8 mouse cellular contexts compared by ENCODE assay signal in the genomic region with DNA sequence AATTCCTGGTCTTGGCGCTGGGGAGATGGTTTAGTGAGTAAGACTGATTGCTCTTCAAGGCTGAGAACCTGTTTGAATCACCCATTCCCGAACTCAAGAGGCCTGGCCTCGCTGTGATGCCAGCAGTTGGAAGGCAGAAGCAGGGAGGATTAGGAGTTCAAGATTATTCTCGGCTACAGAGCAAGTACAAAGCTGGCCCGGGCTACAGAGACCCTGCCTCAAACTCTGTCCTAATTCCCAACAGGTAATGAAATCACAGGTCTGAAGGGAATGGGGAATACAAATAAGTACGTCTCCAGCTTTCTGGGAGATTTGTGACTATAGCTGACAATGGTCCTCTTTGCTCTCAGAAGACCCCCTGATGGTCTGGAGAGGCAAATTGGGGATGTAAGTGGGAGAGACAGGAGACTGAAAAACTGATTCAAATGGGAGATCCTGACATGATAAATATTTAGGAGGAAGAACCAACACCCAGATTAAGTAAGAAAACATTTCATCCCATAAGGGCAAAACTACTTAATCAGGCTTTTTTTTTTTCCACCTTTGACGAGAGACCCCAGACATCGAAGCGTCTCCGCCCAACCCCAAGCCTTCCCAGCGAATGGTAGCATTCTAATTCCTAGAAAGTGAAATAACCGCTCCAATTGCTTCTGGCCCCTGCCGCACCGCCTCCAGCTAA. TPM values are rescaled to one million over a fixed set of nuclear protein-coding genes. Genes with fewer than 3 reads are reported as not detected.
DNase-seq lines count a peak whose midpoint lies in the region; ATAC-seq and TF ChIP-seq lines count a peak whose summit lies in the region.

No protein-coding gene starts in this region.

- peak overlapping the region; percentile 96 for H3K4me3 ChIP-seq in kidney, embryonic 15.5 days (replicated peaks)
- H3K4me3 ChIP-seq in embryonic facial prominence, embryonic 15.5 days (replicated peaks): peak overlapping the region; percentile 100
- peak overlapping the region; percentile 97 for H3K4me3 ChIP-seq in limb, embryonic 14.5 days (replicated peaks; ENCODE audit: low read length)

- ATAC-seq in kidney, embryonic 15.5 days (replicated peaks; ENCODE audit: low FRiP score): no peak
- no peak for ATAC-seq in embryonic facial prominence, embryonic 15.5 days (ENCODE audit: insufficient number of reproducible peaks, low FRiP score, low TSS enrichment, low read depth)
- ATAC-seq in limb, embryonic 14.5 days (ENCODE audit: low FRiP score, low read depth): no peak

- H3K9me3 ChIP-seq in kidney, embryonic 15.5 days (replicated peaks): no peaks in the 10 kb centered on the region
- no peaks in the 10 kb centered on the region for H3K9me3 ChIP-seq in embryonic facial prominence, embryonic 15.5 days (replicated peaks)
- no peaks in the 10 kb centered on the region for H3K9me3 ChIP-seq in limb, embryonic 14.5 days (ENCODE audit: control insufficient read depth, low read length)

- H3K4me2 ChIP-seq in kidney, embryonic 15.5 days: peak overlapping the region; percentile 62
- H3K4me2 ChIP-seq in embryonic facial prominence, embryonic 15.5 days (replicated peaks): peak overlapping the region; percentile 46
- H3K4me2 ChIP-seq in limb, embryonic 14.5 days (replicated peaks; ENCODE audit: low read depth, low read length, severe bottlenecking): peak overlapping the region; percentile 42

- peak overlapping the region; percentile 12; the same call in 1 of the 2 replicates for H3K9ac ChIP-seq in kidney, embryonic 15.5 days
- no peak overlapping the region for H3K9ac ChIP-seq in embryonic facial prominence, embryonic 15.5 days
- peak overlapping the region; percentile 32 for H3K9ac ChIP-seq in limb, embryonic 14.5 days (ENCODE audit: low read depth, low read length, severe bottlenecking)

- H3K27me3 ChIP-seq in kidney, embryonic 15.5 days: peaks cover 8% of the 10 kb centered on the region; the same call in 1 of the 2 replicates
- H3K27me3 ChIP-seq in embryonic facial prominence, embryonic 15.5 days: no peaks in the 10 kb centered on the region
- H3K27me3 ChIP-seq in limb, embryonic 14.5 days (ENCODE audit: control insufficient read depth, insufficient read depth, low read length): no peaks in the 10 kb centered on the region

- H3K36me3 ChIP-seq in kidney, embryonic 15.5 days: no peaks in the 10 kb centered on the region
- H3K36me3 ChIP-seq in embryonic facial prominence, embryonic 15.5 days: no peaks in the 10 kb centered on the region
- H3K36me3 ChIP-seq in limb, embryonic 14.5 days (ENCODE audit: control insufficient read depth, insufficient read depth, low read length): no peaks in the 10 kb centered on the region

- peak overlapping the region; percentile 99 for H3K27ac ChIP-seq in kidney, embryonic 15.5 days
- H3K27ac ChIP-seq in embryonic facial prominence, embryonic 15.5 days (replicated peaks): peak overlapping the region; percentile 60
- H3K27ac ChIP-seq in limb, embryonic 14.5 days (replicated peaks; ENCODE audit: low read depth, low read length): 0 out of 2 replicates have a peak overlapping the region, but pooled peaks have one; percentile 98

- TF ChIP-seq POLR2A in limb, embryonic 14.5 days (IDR thresholded peaks at IDR 0.05; ENCODE audit: borderline replicate concordance, extremely low read depth, insufficient read depth, insufficient read length): no peak

- no peak for DNase-seq in kidney, postnatal 10 days
- DNase-seq in NIH3T3 (ENCODE audit: low read depth): peak; percentile 27
- no peak for DNase-seq in limb, embryonic 14.5 days (ENCODE audit: low spot score)
- no peak for DNase-seq in right cerebral cortex, postnatal 4 days
- DNase-seq in left cerebral cortex, adult 11 months (ENCODE audit: low spot score): no peak
- no peak for DNase-seq in ovary, postnatal 36 days (ENCODE audit: low spot score)

- peaks cover 38% of the 10 kb centered on the region for H3K4me1 ChIP-seq in kidney, embryonic 15.5 days
- H3K4me1 ChIP-seq in embryonic facial prominence, embryonic 15.5 days: peaks cover 36% of the 10 kb centered on the region
- H3K4me1 ChIP-seq in limb, embryonic 14.5 days (ENCODE audit: control insufficient read depth, insufficient read depth, low read length): peaks cover 31% of the 10 kb centered on the region

- 7% methylated on average over 14 of the region's 14 CpGs for WGBS in kidney, embryonic 15.5 days
- 7% methylated on average over 14 of the region's 14 CpGs for WGBS in embryonic facial prominence, embryonic 15.5 days
- WGBS in limb, embryonic 14.5 days: 4% methylated on average over 14 of the region's 14 CpGs

RNA-seq across cellular contexts. Expression of gene Raly, which starts 0.8 kb away (rescaled TPM):
- polyA plus RNA-seq in kidney, embryonic 15.5 days (2015; fragmentation: Nextera tagmentation; extraction: Ambion mirVana): 47.3 and 54.3 TPM in 2 replicates
- polyA plus RNA-seq in embryonic facial prominence, embryonic 15.5 days (2015; fragmentation: Nextera tagmentation; extraction: Ambion mirVana): 49.4 TPM in 2 replicates
- 355 and 385 TPM in 2 replicates for polyA plus RNA-seq in limb, embryonic 14.5 days (2012; rRNA removed)
- 65.0 and 66.6 TPM in 2 replicates for polyA plus RNA-seq in limb, embryonic 14.5 days (2014; fragmentation: Nextera tagmentation; extraction: Ambion mirVana)

RNA-seq across cellular contexts. Expression of gene a, which starts 1.1 kb away (rescaled TPM):
- polyA plus RNA-seq in kidney, embryonic 15.5 days (2015; fragmentation: Nextera tagmentation; extraction: Ambion mirVana): 0.66 and 0.91 TPM in 2 replicates
- 18.8 and 20.1 TPM in 2 replicates for polyA plus RNA-seq in embryonic facial prominence, embryonic 15.5 days (2015; fragmentation: Nextera tagmentation; extraction: Ambion mirVana)
- 27.6 and 54.5 TPM in 2 replicates for polyA plus RNA-seq in limb, embryonic 14.5 days (2012; rRNA removed)
- 17.8 and 19.9 TPM in 2 replicates for polyA plus RNA-seq in limb, embryonic 14.5 days (2014; fragmentation: Nextera tagmentation; extraction: Ambion mirVana)

RNA-seq across cellular contexts. Expression of gene Gm14214, which starts 20.3 kb away (rescaled TPM):
- not detected in 2 replicates for polyA plus RNA-seq in kidney, embryonic 15.5 days (2015; fragmentation: Nextera tagmentation; extraction: Ambion mirVana)
- polyA plus RNA-seq in embryonic facial prominence, embryonic 15.5 days (2015; fragmentation: Nextera tagmentation; extraction: Ambion mirVana): not detected in 2 replicates
- not detected in 2 replicates for polyA plus RNA-seq in limb, embryonic 14.5 days (2012; rRNA removed)
- polyA plus RNA-seq in limb, embryonic 14.5 days (2014; fragmentation: Nextera tagmentation; extraction: Ambion mirVana): not detected in 2 replicates
